ENCODE assay signal across 18 mouse cellular contexts in genomic region chr9:70496990-70497389, GRCm38 (mm10).
"Had no signal": no experiment of that assay in that cellular context is flagged by ENCODE, and none has a peak within 500 bp of the region (broad histone marks: within the 10 kb centered on the region; RNA-seq: fewer than 3 reads in every experiment).

No protein-coding gene starts in this region.

- H3K4me3 ChIP-seq: limb, embryonic 10.5 days; limb, embryonic 13.5 days; lung, embryonic 15.5 days; midbrain, embryonic 10.5 days; midbrain, embryonic 13.5 days; myocyte; neural tube, embryonic 13.5 days had no signal

- H3K27me3 ChIP-seq: limb, embryonic 13.5 days; lung, embryonic 15.5 days; midbrain, embryonic 13.5 days; neural tube, embryonic 13.5 days had no signal

- H3K9ac ChIP-seq: limb, embryonic 13.5 days; lung, embryonic 15.5 days; midbrain, embryonic 13.5 days; neural tube, embryonic 13.5 days had no signal

- H3K9me3 ChIP-seq: limb, embryonic 10.5 days; limb, embryonic 13.5 days; lung, embryonic 15.5 days; midbrain, embryonic 10.5 days; midbrain, embryonic 13.5 days; neural tube, embryonic 13.5 days had no signal

- H3K4me1 ChIP-seq: limb, embryonic 13.5 days; lung, embryonic 15.5 days had no signal

- H3K4me2 ChIP-seq: limb, embryonic 13.5 days; lung, embryonic 15.5 days; midbrain, embryonic 13.5 days; neural tube, embryonic 13.5 days had no signal

- H3K27ac ChIP-seq: limb, embryonic 10.5 days; limb, embryonic 13.5 days; lung, embryonic 15.5 days; midbrain, embryonic 10.5 days; midbrain, embryonic 13.5 days; neural tube, embryonic 13.5 days had no signal

- ATAC-seq: intestine, embryonic 16.5 days; midbrain, embryonic 13.5 days; midbrain, embryonic 16.5 days had no signal

- DNase-seq: kidney, adult 18-20 months; kidney, adult 9 months; kidney, postnatal 14 days; kidney, postnatal 4 days; lung, adult 18-20 months; lung, postnatal 4 days; retina, postnatal 1 day; thymus, adult 18-20 months; thymus, postnatal 4 days had no signal
